In the genomic region with DNA sequence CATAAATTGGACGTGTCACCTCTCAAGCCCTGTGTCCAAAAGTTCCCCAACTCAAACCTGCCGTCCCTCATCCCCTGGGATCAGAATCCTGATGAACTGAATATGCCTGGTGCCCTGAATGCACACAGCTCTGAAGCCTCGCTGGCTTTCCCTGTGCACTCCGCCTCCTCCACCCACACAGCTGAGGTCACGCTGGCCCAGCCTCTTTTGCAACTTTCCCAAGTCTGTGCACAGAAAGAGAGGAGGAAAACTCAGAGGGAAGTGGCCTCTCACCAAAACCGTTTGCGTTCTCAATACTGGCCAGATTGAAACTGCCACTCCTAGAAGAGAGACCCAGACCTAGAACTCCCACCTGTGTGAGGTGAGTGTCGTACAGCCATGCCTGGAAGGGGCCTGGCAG, we compare ENCODE assay signal across 8 mouse cellular contexts. TPM values are rescaled to one million over a fixed set of nuclear protein-coding genes. Genes with fewer than 3 reads are reported as not detected.
A peak's percentile ranks its signal among the peaks of the same experiment; 100 is the strongest.
DNase-seq lines count a peak whose midpoint lies in the region; ATAC-seq and TF ChIP-seq lines count a peak whose summit lies in the region.

A gene (plus strand): TSS at position 221 of the 400 bp plus-strand sequence.

- no peaks in the 10 kb centered on the region for H3K27me3 ChIP-seq in intestine, embryonic 15.5 days (replicated peaks)
- H3K27me3 ChIP-seq in intestine, postnatal 0 days (replicated peaks; ENCODE audit: control insufficient read depth, insufficient read depth, low read length), result no peaks in the 10 kb centered on the region
- no peaks in the 10 kb centered on the region for H3K27me3 ChIP-seq in stomach, embryonic 14.5 days (ENCODE audit: control insufficient read depth, insufficient read depth, low read length)
- H3K27me3 ChIP-seq in hindbrain, embryonic 14.5 days (ENCODE audit: control insufficient read depth, insufficient read depth, low read length), result no peaks in the 10 kb centered on the region

- no peaks in the 10 kb centered on the region for H3K36me3 ChIP-seq in intestine, embryonic 15.5 days
- no peaks in the 10 kb centered on the region for H3K36me3 ChIP-seq in intestine, postnatal 0 days (ENCODE audit: control insufficient read depth, insufficient read depth)
- no peaks in the 10 kb centered on the region for H3K36me3 ChIP-seq in stomach, embryonic 14.5 days (ENCODE audit: control insufficient read depth, insufficient read depth, low read length)
- H3K36me3 ChIP-seq in hindbrain, embryonic 14.5 days (replicated peaks; ENCODE audit: control insufficient read depth, insufficient read depth), result no peaks in the 10 kb centered on the region

- H3K9ac ChIP-seq in intestine, embryonic 15.5 days, result no peak within 1 kb of the TSS
- no peak within 1 kb of the TSS for H3K9ac ChIP-seq in intestine, postnatal 0 days (ENCODE audit: low read depth, low read length)
- H3K9ac ChIP-seq in stomach, embryonic 14.5 days (replicated peaks; ENCODE audit: low read depth, low read length), result no peak within 1 kb of the TSS
- no peak within 1 kb of the TSS for H3K9ac ChIP-seq in hindbrain, embryonic 14.5 days

- no peaks in the 10 kb centered on the region for H3K4me1 ChIP-seq in intestine, embryonic 15.5 days (replicated peaks)
- no peaks in the 10 kb centered on the region for H3K4me1 ChIP-seq in intestine, postnatal 0 days (replicated peaks; ENCODE audit: control insufficient read depth, insufficient read depth, low read length)
- H3K4me1 ChIP-seq in embryonic fibroblast, embryonic 13.5 days (ENCODE audit: control insufficient read depth, insufficient read depth, low read length), result peaks cover 20% of the 10 kb centered on the region
- peaks cover 8% of the 10 kb centered on the region; the same call in 1 of the 2 replicates for H3K4me1 ChIP-seq in stomach, embryonic 14.5 days (ENCODE audit: control insufficient read depth, insufficient read depth, low read length)
- H3K4me1 ChIP-seq in hindbrain, embryonic 14.5 days (replicated peaks; ENCODE audit: control insufficient read depth, insufficient read depth, low read length), result no peaks in the 10 kb centered on the region

- peak; percentile 60 for TF ChIP-seq POLR2A in embryonic fibroblast, embryonic 13.5 days (IDR thresholded peaks at IDR 0.05; ENCODE audit: low read depth, low read length)

- intact Hi-C loops in left cerebral cortex, postnatal 14 days (cut with DNase I), result no loop called here

- peak; percentile 54 to 59 for DNase-seq in kidney, postnatal 4 days
- no peak for DNase-seq in left cerebral cortex, postnatal 14 days (ENCODE audit: low spot score in 2 of 2)
- DNase-seq in hindbrain, embryonic 14.5 days (ENCODE audit: low spot score), result no peak
- DNase-seq in retina, postnatal 1 day, result no peak

- no peak within 1 kb of the TSS; the same call in 1 of the 2 replicates for H3K4me2 ChIP-seq in intestine, embryonic 15.5 days (replicated peaks)
- no peak within 1 kb of the TSS for H3K4me2 ChIP-seq in intestine, postnatal 0 days (replicated peaks; ENCODE audit: low read depth)
- H3K4me2 ChIP-seq in stomach, embryonic 14.5 days (replicated peaks; ENCODE audit: low read depth, low read length), result no peak within 1 kb of the TSS
- no peak within 1 kb of the TSS for H3K4me2 ChIP-seq in hindbrain, embryonic 14.5 days (replicated peaks)

- 0 out of 2 replicates have a peak within 1 kb of the TSS, but pooled peaks have one; percentile 6 for H3K27ac ChIP-seq in intestine, embryonic 15.5 days
- no peak within 1 kb of the TSS for H3K27ac ChIP-seq in intestine, postnatal 0 days (ENCODE audit: low read depth, low read length)
- H3K27ac ChIP-seq in embryonic fibroblast, embryonic 13.5 days (ENCODE audit: insufficient read depth, low read length), result peak within 1 kb of the TSS; percentile 30
- no peak within 1 kb of the TSS for H3K27ac ChIP-seq in stomach, embryonic 14.5 days (ENCODE audit: low read length)
- no peak within 1 kb of the TSS for H3K27ac ChIP-seq in hindbrain, embryonic 14.5 days

- H3K4me3 ChIP-seq in intestine, embryonic 15.5 days (replicated peaks), result no peak within 1 kb of the TSS
- H3K4me3 ChIP-seq in intestine, postnatal 0 days (ENCODE audit: low read depth, low read length), result no peak within 1 kb of the TSS
- H3K4me3 ChIP-seq in embryonic fibroblast, embryonic 13.5 days (ENCODE audit: insufficient read depth, low read length), result peak within 1 kb of the TSS; percentile 20
- H3K4me3 ChIP-seq in stomach, embryonic 14.5 days (ENCODE audit: low read depth, low read length), result no peak within 1 kb of the TSS
- H3K4me3 ChIP-seq in hindbrain, embryonic 14.5 days (replicated peaks; ENCODE audit: low read length), result no peak within 1 kb of the TSS

- 54% methylated on average over 8 of the region's 8 CpGs for WGBS in intestine, embryonic 15.5 days
- 50% methylated on average over 8 of the region's 8 CpGs for WGBS in intestine, postnatal 0 days
- WGBS in stomach, embryonic 14.5 days, result 56% methylated on average over 8 of the region's 8 CpGs
- WGBS in hindbrain, embryonic 14.5 days, result 57% methylated on average over 8 of the region's 8 CpGs

- no peak for TF ChIP-seq CTCF in intestine, postnatal 0 days (IDR thresholded peaks at IDR 0.05; ENCODE audit: low read depth)
- TF ChIP-seq CTCF in embryonic fibroblast, embryonic 13.5 days (IDR thresholded peaks at IDR 0.05; ENCODE audit: borderline replicate concordance, insufficient read depth, low read length), result no peak

- H3K9me3 ChIP-seq in intestine, embryonic 15.5 days, result no peaks in the 10 kb centered on the region
- no peaks in the 10 kb centered on the region for H3K9me3 ChIP-seq in intestine, postnatal 0 days (ENCODE audit: control insufficient read depth)
- H3K9me3 ChIP-seq in stomach, embryonic 14.5 days (ENCODE audit: control insufficient read depth, low read depth, low read length), result no peaks in the 10 kb centered on the region
- H3K9me3 ChIP-seq in hindbrain, embryonic 14.5 days (ENCODE audit: control insufficient read depth, low read length), result no peaks in the 10 kb centered on the region

- no peak for ATAC-seq in intestine, embryonic 15.5 days
- ATAC-seq in intestine, postnatal 0 days, result no peak
- ATAC-seq in stomach, embryonic 14.5 days (ENCODE audit: insufficient number of reproducible peaks, insufficient read depth, low FRiP score, low read depth), result peak; percentile 67; the same call in 1 of the 2 replicates
- no peak for ATAC-seq in hindbrain, embryonic 14.5 days (ENCODE audit: low FRiP score)

RNA-seq across cellular contexts. Expression of the gene that starts here (rescaled TPM):
- polyA plus RNA-seq in intestine, embryonic 15.5 days (2015; fragmentation: Nextera tagmentation; extraction: Ambion mirVana), result 4.2 and 5.0 TPM in 2 replicates
- polyA plus RNA-seq in intestine, postnatal 0 days (2015; fragmentation: Nextera tagmentation; extraction: Ambion mirVana), result 2.9 and 3.3 TPM in 2 replicates
- polyA plus RNA-seq in embryonic fibroblast, embryonic 13.5 days (2011; ENCODE audit: insufficient read length, low read depth, missing spikeins), result 19.0 and 19.9 TPM in 2 replicates
- 3.9 and 4.4 TPM in 2 replicates for polyA plus RNA-seq in stomach, embryonic 14.5 days (2014; fragmentation: Nextera tagmentation; extraction: Ambion mirVana)
- total RNA-seq in left cerebral cortex, postnatal 14 days (2021), result 1 to 10 TPM; 2.7 to 3.8 TPM
- 1.1 and 1.6 TPM in 2 replicates for polyA plus RNA-seq in hindbrain, embryonic 14.5 days (2014; fragmentation: Nextera tagmentation; extraction: Ambion mirVana)

Comparison
In these comparisons a context has a peak if more than half of its experiments do, and no peak if none do; other contexts are left out.
1. H3K27ac ChIP-seq: peak in intestine, embryonic 15.5 days (single experiment) and embryonic fibroblast, embryonic 13.5 days (single experiment); none in intestine, postnatal 0 days (single experiment), stomach, embryonic 14.5 days (single experiment) and hindbrain, embryonic 14.5 days (single experiment).
2. DNase-seq: peak in kidney, postnatal 4 days (2 of 2); none in left cerebral cortex, postnatal 14 days (0 of 2), hindbrain, embryonic 14.5 days (single experiment) and retina, postnatal 1 day (single experiment).